Mouse (Mus musculus) cortical plate, adult 2 months (tissue): Measurements from ENCODE around the gene Chrnb1.

Source experiments
- CTCF ChIP-seq: fragments of 200-500 bp; IDR thresholded peaks from 2 replicates; pipeline ENCODE4 v1.5.1; 2011; ENCODE audit warnings: mild to moderate bottlenecking, control low read depth, low read length; ENCODE audit not compliant: insufficient read depth; ENCODE audit errors: extremely low read depth
- POLR2A ChIP-seq: fragments of 200-500 bp; IDR thresholded peaks from 2 replicates; pipeline ENCODE4 v1.6.1; 2011; ENCODE audit warnings: mild to moderate bottlenecking, low read length, control low read depth; ENCODE audit not compliant: insufficient read depth; ENCODE audit errors: extremely low read depth

DNA sequence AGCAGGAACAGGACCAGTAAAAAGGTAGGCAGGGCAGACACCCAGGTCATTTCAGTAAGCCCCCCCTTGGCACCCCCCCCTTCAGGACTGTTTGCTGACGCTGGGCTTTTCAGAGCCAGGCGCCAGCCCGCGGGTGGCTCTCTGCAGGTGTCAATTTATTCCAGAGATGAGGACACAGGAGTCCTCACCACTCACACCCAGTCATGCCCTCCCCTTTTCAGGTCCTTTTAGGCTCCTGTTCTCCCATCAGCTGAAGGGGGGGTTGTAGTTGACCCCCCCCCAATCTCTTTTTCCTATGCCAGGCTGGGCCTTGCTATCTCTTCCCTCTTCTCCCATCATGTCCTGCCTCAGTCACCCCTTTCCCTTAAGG is 40.2 kb upstream of the Chrnb1 start:
- TF ChIP-seq CTCF (no peak), POLR2A (no peak)
